Mouse (Mus musculus) neural tube, embryonic 14.5 days (tissue): Measurements from ENCODE around the gene Nat8f2. TPM values are rescaled to one million over a fixed set of nuclear protein-coding genes. Genes with fewer than 3 reads are reported as not detected.
"Not testable (repeated sequence)": the region's sequence is repeated elsewhere in the genome, so short reads cannot be mapped to it uniquely, and the experiment has no call there.

Experiments
- ATAC-seq: fragments of 200-750 bp; cut with Nextera tagmentation; 2 replicates; pipeline ENCODE4 v1.8.0; 2017; ENCODE audit warnings: low read depth, mild to moderate bottlenecking, moderate TSS enrichment, moderate library complexity
- H3K27ac ChIP-seq: fragments of 300-500 bp; sonication (generic); 2 replicates; pipeline ENCODE4 v1.5.1; 2014; ENCODE audit warnings: low read depth, mild to moderate bottlenecking, control low read depth, low read length, moderate library complexity, mixed read lengths
- H3K27me3 ChIP-seq: fragments of 300-500 bp; sonication (generic); 2 replicates; pipeline ENCODE4 v1.6.1; 2014; ENCODE audit warnings: low read length; ENCODE audit not compliant: control insufficient read depth, insufficient read depth
- H3K36me3 ChIP-seq: fragments of 300-500 bp; sonication (generic); 2 replicates; pipeline ENCODE4 v1.6.1; 2014; ENCODE audit warnings: low read length, mixed read lengths; ENCODE audit not compliant: control insufficient read depth, insufficient read depth
- H3K4me1 ChIP-seq: fragments of 300-500 bp; sonication (generic); 2 replicates; pipeline ENCODE4 v1.6.1; 2014; ENCODE audit warnings: low read length; ENCODE audit not compliant: control insufficient read depth, insufficient read depth
- H3K4me2 ChIP-seq: fragments of 300-500 bp; sonication (generic); 2 replicates; pipeline ENCODE4 v1.6.1; 2014; ENCODE audit warnings: mild to moderate bottlenecking, low read depth, low read length, control low read depth
- H3K4me3 ChIP-seq: fragments of 300-500 bp; sonication (generic); 2 replicates; pipeline ENCODE4 v1.5.1; 2014; ENCODE audit warnings: low read depth, low read length, control low read depth, mixed read lengths
- H3K9ac ChIP-seq: fragments of 300-500 bp; sonication (generic); replicated peaks from 2 replicates; pipeline ENCODE4 v1.6.1; 2014; ENCODE audit warnings: low read depth, mild to moderate bottlenecking, control low read depth, low read length, mixed read lengths
- H3K9me3 ChIP-seq: fragments of 300-500 bp; sonication (generic); 2 replicates; pipeline ENCODE4 v1.6.1; 2016; ENCODE audit warnings: low read length; ENCODE audit not compliant: control insufficient read depth
- WGBS: fragments of 180-500 bp; shearing (Covaris S2); extraction: QIAGEN DNeasy Blood & Tissue Kit; methylation state at CpG from one replicate; pipeline ENCODE4 v1.1.7; 2014; 5-methylcytosine and 5-hydroxymethylcytosine counted together
- polyA plus RNA-seq: library from polyadenylated mRNA; unstranded; fragments of >200 nt; fragmentation: Nextera tagmentation; extraction: Ambion mirVana; gene quantifications from 2 replicates; pipeline ENCODE4 v1.2.1, GENCODE M21; 2014

The Nat8f2 gene
- polyA plus RNA-seq: not detected in 2 replicates

DNA sequence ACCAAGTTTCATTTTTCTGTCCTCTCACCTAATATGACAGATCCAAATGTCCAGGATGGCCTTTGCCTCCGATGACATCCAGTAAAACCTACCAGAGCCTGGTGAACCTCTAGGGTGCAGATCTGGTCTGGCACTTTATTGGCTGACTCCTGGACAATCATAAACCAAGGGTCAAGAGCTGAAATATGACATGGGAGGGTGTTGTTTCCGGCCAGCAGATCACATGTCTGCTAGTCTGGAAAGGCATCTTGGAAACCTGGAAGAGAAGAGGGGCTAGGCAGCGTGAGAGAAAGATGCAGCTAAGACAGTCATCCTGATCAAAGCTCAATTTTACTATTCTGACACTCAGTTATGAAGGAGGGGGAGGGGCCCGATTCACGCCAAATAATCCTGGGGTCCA is at the start of gene Nat8f2:
Gene Nat8f2 (minus strand): TSS at position 153 of the 400 bp plus-strand sequence.
- not testable (repeated sequence) for H3K27ac ChIP-seq, H3K4me2 ChIP-seq, H3K36me3 ChIP-seq, H3K9ac ChIP-seq, H3K9me3 ChIP-seq, H3K27me3 ChIP-seq, H3K4me1 ChIP-seq, ATAC-seq, H3K4me3 ChIP-seq
- 91% methylated on average over 5 of the region's 5 CpGs for WGBS

DNA sequence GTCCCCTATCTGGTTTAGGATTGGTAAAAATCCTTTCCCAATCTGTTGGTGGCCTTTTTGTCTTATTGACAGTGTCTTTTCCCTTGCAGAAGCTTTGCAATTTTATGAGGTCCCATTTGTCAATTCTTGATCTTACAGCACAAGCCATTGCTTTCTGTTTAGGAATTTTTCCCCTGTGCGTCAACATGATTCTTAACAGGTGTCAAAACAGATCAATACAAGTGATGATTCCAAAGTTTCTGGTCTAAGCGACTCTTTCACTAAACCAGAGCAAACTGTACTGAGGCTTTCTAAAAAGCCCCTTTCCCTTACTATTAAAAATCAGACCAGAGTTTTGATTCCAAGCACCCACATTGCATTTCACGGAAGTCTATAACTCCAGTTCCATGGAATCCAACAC is 49.4 kb upstream of the Nat8f2 start:
- not testable (repeated sequence) for H3K9ac ChIP-seq, H3K27ac ChIP-seq, H3K4me3 ChIP-seq, H3K4me1 ChIP-seq, H3K4me2 ChIP-seq, ATAC-seq, H3K36me3 ChIP-seq, H3K27me3 ChIP-seq, H3K9me3 ChIP-seq
- 95% methylated on average over 3 of the region's 3 CpGs for WGBS

DNA sequence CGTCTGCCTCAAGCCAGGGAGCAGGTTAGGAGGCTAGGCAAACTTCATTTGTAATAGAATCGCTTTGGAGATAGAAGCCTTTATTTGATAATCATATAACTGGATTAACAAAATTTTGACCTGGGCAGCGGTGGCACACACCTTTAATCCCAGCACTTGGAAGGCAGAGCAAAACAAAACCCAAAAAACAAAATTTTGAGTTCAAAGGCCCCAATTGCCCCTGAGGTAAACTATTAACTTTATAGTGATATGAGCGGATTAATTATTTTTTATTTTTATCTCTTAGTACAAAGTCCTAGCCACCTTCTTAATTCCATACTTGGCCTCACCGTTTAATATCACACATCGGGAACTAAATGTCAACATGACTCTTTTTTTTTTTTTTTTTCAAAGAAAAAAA is 47.6 kb upstream of the Nat8f2 start:
- WGBS: 87% methylated on average over 6 of the region's 6 CpGs
- Histone ChIP-seq H3K27me3 (no peaks in the 10 kb centered on the region), H3K9me3 (no peaks in the 10 kb centered on the region)

DNA sequence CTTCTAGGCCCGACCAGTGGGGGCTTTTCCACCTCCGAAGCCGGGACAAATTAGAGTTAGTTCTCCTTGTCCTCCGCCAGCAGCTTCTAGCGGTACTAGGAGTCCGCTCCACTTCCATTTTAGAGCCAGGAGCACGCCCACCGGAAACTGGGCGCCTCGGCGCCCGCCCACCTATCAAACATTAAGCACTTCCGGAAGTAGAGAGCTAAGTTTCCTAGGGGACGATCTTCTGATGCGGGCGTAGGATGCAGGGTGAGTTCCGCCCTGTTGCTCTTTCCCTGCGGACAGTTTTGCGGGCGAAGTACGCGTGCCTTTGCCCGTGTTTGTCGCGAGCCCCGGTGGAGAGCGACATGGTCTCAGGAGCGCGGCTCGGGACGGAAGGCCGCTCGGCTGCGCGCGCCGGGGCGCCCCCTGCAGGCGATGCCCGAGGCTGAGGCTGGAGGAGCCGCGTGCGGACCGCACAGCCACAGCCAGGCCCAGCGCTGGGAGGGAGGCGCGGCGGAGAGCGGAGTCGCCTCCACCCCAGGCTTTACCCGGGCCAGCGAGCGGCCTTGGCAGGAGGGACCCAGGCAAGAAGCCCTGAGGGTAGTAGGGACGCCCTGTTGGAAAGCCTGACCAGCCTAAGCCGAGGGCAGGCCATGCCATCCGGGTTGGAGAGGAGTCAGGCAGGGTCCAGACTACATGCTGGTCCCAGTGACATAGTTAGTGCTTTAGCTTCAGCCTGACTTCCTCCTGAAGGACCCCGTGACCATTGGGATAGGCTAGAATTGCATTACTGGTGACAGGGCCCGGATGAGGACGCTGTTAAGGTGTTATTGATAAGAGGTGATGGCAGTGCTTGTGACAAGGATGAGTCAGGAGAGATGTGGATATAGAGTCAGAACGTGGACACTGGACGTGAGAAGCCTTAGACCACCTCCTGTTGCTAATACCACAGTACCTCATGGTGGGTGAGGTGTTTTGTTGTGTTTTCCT is 46.9 kb upstream of the Nat8f2 start, which contains the start of gene Nat8f1:
Gene Nat8f1 (minus strand): TSS at position 149 of the 975 bp plus-strand sequence.
- not testable (repeated sequence) for H3K4me1 ChIP-seq, H3K36me3 ChIP-seq, H3K9me3 ChIP-seq, H3K27me3 ChIP-seq
- ATAC-seq: peak; percentile 97
- Histone ChIP-seq H3K4me2 (peak within 1 kb of the TSS; percentile 75), H3K27ac (peak within 1 kb of the TSS; percentile 78), H3K9ac (peak within 1 kb of the TSS; percentile 67), H3K4me3 (peak within 1 kb of the TSS; percentile 47)
- under 1% methylated on average over 55 of the region's 61 CpGs for WGBS

More for the DNA sequence above, 47.6 kb upstream of the Nat8f2 start:
- Histone ChIP-seq H3K9ac (peak overlapping the region; percentile 67), H3K27ac (peak overlapping the region; percentile 78; the same call in 1 of the 2 replicates), H3K36me3 (no peaks in the 10 kb centered on the region), H3K4me2 (peak overlapping the region; percentile 75), H3K4me3 (peak overlapping the region; percentile 47), H3K4me1 (peaks cover 4% of the 10 kb centered on the region; the same call in 1 of the 2 replicates)
- no peak; the same call in 1 of the 2 replicates for ATAC-seq

DNA sequence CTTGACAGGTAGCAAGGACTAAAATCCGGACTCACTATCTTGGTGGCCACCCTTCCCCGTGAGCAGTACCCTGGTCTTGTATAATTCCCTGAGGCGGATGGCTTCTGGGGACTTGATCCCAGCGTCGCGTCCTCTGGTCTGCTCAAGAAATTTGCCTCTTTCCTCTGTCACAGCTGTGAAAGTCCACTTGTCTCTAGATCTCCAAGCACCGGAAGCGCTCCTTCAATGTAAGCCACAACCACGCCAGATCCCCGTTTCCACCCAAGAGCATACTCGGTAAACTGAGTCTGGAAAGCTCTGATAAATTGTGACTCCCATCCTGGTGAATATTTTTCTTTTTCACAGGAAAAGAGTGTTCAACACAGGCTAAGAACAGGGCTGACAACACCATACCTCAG is 46.2 kb upstream of the Nat8f2 start:
- peak overlapping the region; percentile 47 for H3K4me3 ChIP-seq
- H3K27ac ChIP-seq: peak overlapping the region; percentile 78
- peak; percentile 14; the same call in 1 of the 2 replicates for ATAC-seq
- no peaks in the 10 kb centered on the region for H3K27me3 ChIP-seq
- peak overlapping the region; percentile 67 for H3K9ac ChIP-seq
- peaks cover 4% of the 10 kb centered on the region; the same call in 1 of the 2 replicates for H3K4me1 ChIP-seq
- peak overlapping the region; percentile 75 for H3K4me2 ChIP-seq
- H3K36me3 ChIP-seq: no peaks in the 10 kb centered on the region
- 5% methylated on average over 11 of the region's 11 CpGs for WGBS
- no peaks in the 10 kb centered on the region for H3K9me3 ChIP-seq

DNA sequence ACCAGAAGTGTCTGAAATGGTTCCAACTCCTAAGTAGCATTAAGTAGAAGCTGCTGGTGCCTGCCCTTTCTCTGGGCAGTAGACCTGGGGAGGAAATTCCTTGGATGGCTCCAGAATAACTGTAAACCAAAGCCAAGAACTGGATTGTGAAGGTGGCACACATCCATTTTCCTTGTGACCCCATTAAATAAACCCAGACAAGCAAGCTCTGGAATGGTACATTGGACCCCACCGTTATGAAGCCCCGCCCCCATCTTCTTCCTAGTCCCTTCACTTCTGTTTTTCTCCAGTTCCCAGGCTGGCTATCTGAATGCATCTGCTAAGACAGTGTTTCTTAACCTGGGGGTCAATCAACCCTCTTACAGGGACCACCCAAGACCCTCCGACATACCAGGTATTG is 42.6 kb upstream of the Nat8f2 start, which contains the start of gene Tprkb:
Gene Tprkb (plus strand): TSS at position 279 of the 400 bp plus-strand sequence.
- 87% methylated on average over 3 of the region's 3 CpGs for WGBS
- no peak for ATAC-seq
- H3K27ac ChIP-seq: no peak within 1 kb of the TSS
- H3K9me3 ChIP-seq: no peaks in the 10 kb centered on the region
- H3K27me3 ChIP-seq: no peaks in the 10 kb centered on the region
- H3K36me3 ChIP-seq: no peaks in the 10 kb centered on the region
- H3K4me3 ChIP-seq: no peak within 1 kb of the TSS
- no peak within 1 kb of the TSS for H3K4me2 ChIP-seq
- H3K9ac ChIP-seq: no peak within 1 kb of the TSS
- peaks cover 4% of the 10 kb centered on the region; the same call in 1 of the 2 replicates for H3K4me1 ChIP-seq

DNA sequence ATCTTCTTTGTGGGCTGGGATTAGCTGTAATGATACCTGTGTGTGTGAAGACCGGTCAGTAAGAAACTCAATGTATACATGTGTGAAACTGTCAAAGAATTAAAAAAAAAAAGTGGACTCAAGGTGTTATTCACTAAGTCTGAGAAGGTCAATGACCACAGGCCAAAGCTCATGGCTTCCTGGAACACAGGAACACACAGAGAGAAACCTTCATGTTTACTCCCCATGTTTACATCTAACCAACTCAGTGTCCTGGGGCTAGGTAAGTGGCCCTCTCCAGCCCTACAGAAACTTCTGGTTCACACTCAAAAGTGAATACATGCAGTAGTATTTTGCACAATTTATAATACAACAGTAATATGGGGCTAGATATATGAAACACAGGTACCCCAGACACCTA is 40.7 kb upstream of the Nat8f2 start:
- WGBS: 100% methylated on average over 1 of the region's 1 CpGs
- Histone ChIP-seq H3K36me3 (no peaks in the 10 kb centered on the region), H3K4me2 (no peak overlapping the region), H3K9me3 (no peaks in the 10 kb centered on the region), H3K4me1 (no peaks in the 10 kb centered on the region), H3K27me3 (no peaks in the 10 kb centered on the region), H3K9ac (no peak overlapping the region), H3K4me3 (no peak overlapping the region), H3K27ac (no peak overlapping the region)
- no peak for ATAC-seq

DNA sequence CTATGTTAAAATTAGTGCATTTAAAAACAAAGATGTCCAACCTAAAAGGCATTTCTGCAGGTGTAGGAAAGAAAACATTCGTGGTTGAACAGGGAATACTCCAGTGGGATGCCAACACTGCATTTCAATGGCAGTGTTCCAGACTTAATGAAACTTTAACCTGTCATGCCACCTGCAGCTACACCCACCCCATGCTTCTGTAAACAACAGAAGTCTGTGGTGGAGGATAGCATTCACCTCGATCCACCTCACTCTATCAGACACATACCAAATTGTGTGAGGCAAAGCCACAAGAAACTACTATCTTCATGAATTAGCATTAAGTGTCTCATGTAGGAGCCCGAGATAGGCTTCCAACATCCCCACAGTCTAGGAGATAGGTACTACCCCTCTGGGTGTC is 39.4 kb upstream of the Nat8f2 start:
- H3K4me2 ChIP-seq: no peak overlapping the region

DNA sequence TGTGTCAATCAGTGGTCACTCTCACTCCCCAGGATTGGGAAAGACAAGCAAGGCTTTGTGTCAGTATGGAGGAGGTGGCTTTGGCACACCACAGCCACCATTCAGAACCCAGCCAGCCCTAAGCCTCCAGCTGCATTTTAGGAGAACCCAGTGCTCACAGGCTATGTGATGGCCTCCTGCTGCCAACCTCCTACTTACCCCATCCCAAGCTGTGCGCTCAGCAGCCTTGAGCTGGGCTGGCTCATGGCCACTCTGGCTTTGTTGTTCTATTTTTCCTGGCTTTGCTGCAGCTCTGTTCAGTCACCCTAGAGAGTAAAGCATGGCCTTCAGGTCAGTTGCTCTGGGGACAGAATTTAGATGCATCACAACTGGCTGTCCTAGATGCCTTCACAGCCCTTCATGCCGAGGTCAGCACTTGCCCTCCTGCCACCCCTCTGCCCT is 38.0 kb upstream of the Nat8f2 start:
- not testable (repeated sequence) for H3K4me3 ChIP-seq, H3K27ac ChIP-seq, H3K36me3 ChIP-seq, H3K4me1 ChIP-seq, H3K27me3 ChIP-seq, H3K9ac ChIP-seq, H3K9me3 ChIP-seq, H3K4me2 ChIP-seq, ATAC-seq
- 68% methylated on average over 2 of the region's 2 CpGs for WGBS

More for the DNA sequence above, 39.4 kb upstream of the Nat8f2 start:
- Histone ChIP-seq H3K36me3 (no peaks in the 10 kb centered on the region), H3K4me3 (no peak overlapping the region), H3K4me1 (no peaks in the 10 kb centered on the region), H3K27ac (no peak overlapping the region), H3K27me3 (no peaks in the 10 kb centered on the region), H3K9me3 (no peaks in the 10 kb centered on the region), H3K9ac (no peak overlapping the region)
- WGBS: 73% methylated on average over 3 of the region's 3 CpGs
- no peak for ATAC-seq
